Mouse (Mus musculus): ENCODE data around the gene Mthfd1l. TPM values are rescaled to one million over a fixed set of nuclear protein-coding genes. Genes with fewer than 3 reads are reported as not detected.

Gene Mthfd1l
- total and polyA plus RNA-seq, 3 experiments = 53.4 to 237 (median 89.6) TPM

GRCm38 (mm10) chr10:4130034-4130607 lies 157.2 kb downstream of the Mthfd1l start:
- no peak for DNase-seq (ENCODE audit: low spot score)
- peaks cover 88% of the 10 kb centered on the region for H3K36me3 ChIP-seq (replicated peaks)

GRCm38 (mm10) chr10:4132735-4133134 lies 159.8 kb downstream of the Mthfd1l start:
- DNase-seq (ENCODE audit: low spot score) (no peak), ATAC-seq (ENCODE audit: extremely low read depth, insufficient number of reproducible peaks, low FRiP score, poor library complexity, severe bottlenecking) (no peak)
- H3K4me3 ChIP-seq (ENCODE audit: low read depth, low read length) = no peak overlapping the region
- no peak for TF ChIP-seq GATA2 (IDR thresholded peaks at IDR 0.05; ENCODE audit: borderline replicate concordance, low read depth, low read length)
- no peaks in the 10 kb centered on the region for H3K27me3 ChIP-seq (ENCODE audit: insufficient read depth, low read length)
- H3K4me1 ChIP-seq (ENCODE audit: insufficient read depth, low read depth, low read length) = no peaks in the 10 kb centered on the region
- peaks cover 84% of the 10 kb centered on the region for H3K36me3 ChIP-seq (replicated peaks)
- no peaks in the 10 kb centered on the region for H3K9me3 ChIP-seq (replicated peaks)

More at GRCm38 (mm10) chr10:4130034-4130607, 157.2 kb downstream of the Mthfd1l start:
- peaks cover 6% of the 10 kb centered on the region; the same call in 1 of the 2 replicates for H3K4me1 ChIP-seq (ENCODE audit: insufficient read depth, low read depth, low read length)
- H3K4me3 ChIP-seq (ENCODE audit: low read depth, low read length) = no peak overlapping the region
- ATAC-seq (ENCODE audit: extremely low read depth, insufficient number of reproducible peaks, low FRiP score, poor library complexity, severe bottlenecking) = no peak
- no peaks in the 10 kb centered on the region for H3K9me3 ChIP-seq (replicated peaks)
- no peak for TF ChIP-seq TAL1 (conservative IDR thresholded peaks at IDR 0.05; ENCODE audit: low read depth, low read length)
- TF ChIP-seq GATA2 (IDR thresholded peaks at IDR 0.05; ENCODE audit: borderline replicate concordance, low read depth, low read length) = no peak
- no peak for TF ChIP-seq POLR2AphosphoS5 (IDR thresholded peaks at IDR 0.05; ENCODE audit: insufficient replicate concordance, low read depth, low read length)
- TF ChIP-seq CTCF (IDR thresholded peaks at IDR 0.05; ENCODE audit: low read depth, low read length) = no peak
- TF ChIP-seq GATA1 (IDR thresholded peaks at IDR 0.05; ENCODE audit: borderline replicate concordance, low read length) = no peak
- no peaks in the 10 kb centered on the region for H3K27me3 ChIP-seq (ENCODE audit: insufficient read depth, low read length)

GRCm38 (mm10) chr10:4135100-4135764 lies 162.3 kb downstream of the Mthfd1l start:
- ATAC-seq (ENCODE audit: extremely low read depth, insufficient number of reproducible peaks, low FRiP score, poor library complexity, severe bottlenecking) (no peak), DNase-seq (ENCODE audit: low spot score) (no peak)
- Histone ChIP-seq H3K27me3 (ENCODE audit: insufficient read depth, low read length) (no peaks in the 10 kb centered on the region), H3K36me3 (replicated peaks) (peaks cover 79% of the 10 kb centered on the region), H3K4me1 (ENCODE audit: insufficient read depth, low read depth, low read length) (no peaks in the 10 kb centered on the region), H3K4me3 (ENCODE audit: low read depth, low read length) (no peak overlapping the region), H3K9me3 (replicated peaks) (no peaks in the 10 kb centered on the region)
- no peak for TF ChIP-seq TAL1 (conservative IDR thresholded peaks at IDR 0.05; ENCODE audit: low read depth, low read length)
- TF ChIP-seq GATA1 (IDR thresholded peaks at IDR 0.05; ENCODE audit: borderline replicate concordance, low read length) = no peak
- TF ChIP-seq CTCF (IDR thresholded peaks at IDR 0.05; ENCODE audit: low read depth, low read length) = no peak
- no peak for TF ChIP-seq POLR2AphosphoS5 (IDR thresholded peaks at IDR 0.05; ENCODE audit: insufficient replicate concordance, low read depth, low read length)
- TF ChIP-seq GATA2 (IDR thresholded peaks at IDR 0.05; ENCODE audit: borderline replicate concordance, low read depth, low read length) = no peak

- ATAC-seq (ENCODE audit: extremely low read depth, insufficient number of reproducible peaks, low FRiP score, poor library complexity, severe bottlenecking) (no peak), DNase-seq (ENCODE audit: low spot score) (no peak)
- no peak overlapping the region for H3K4me3 ChIP-seq (ENCODE audit: low read depth, low read length)
- H3K36me3 ChIP-seq (replicated peaks) = peaks cover 80% of the 10 kb centered on the region
- TF ChIP-seq GATA2 (IDR thresholded peaks at IDR 0.05; ENCODE audit: borderline replicate concordance, low read depth, low read length) (no peak), POLR2AphosphoS5 (IDR thresholded peaks at IDR 0.05; ENCODE audit: insufficient replicate concordance, low read depth, low read length) (no peak), GATA1 (IDR thresholded peaks at IDR 0.05; ENCODE audit: borderline replicate concordance, low read length) (no peak), TAL1 (conservative IDR thresholded peaks at IDR 0.05; ENCODE audit: low read depth, low read length) (no peak), CTCF (IDR thresholded peaks at IDR 0.05; ENCODE audit: low read depth, low read length) (no peak)
- H3K4me1 ChIP-seq (ENCODE audit: insufficient read depth, low read depth, low read length) = no peaks in the 10 kb centered on the region
- no peaks in the 10 kb centered on the region for H3K27me3 ChIP-seq (ENCODE audit: insufficient read depth, low read length)
- no peaks in the 10 kb centered on the region for H3K9me3 ChIP-seq (replicated peaks)
These were observed 166.6 kb downstream of the Mthfd1l start for GRCm38 (mm10) chr10:4139531-4139930.

- Histone ChIP-seq H3K4me3 (ENCODE audit: low read depth, low read length) (no peak overlapping the region), H3K27me3 (ENCODE audit: insufficient read depth, low read length) (no peaks in the 10 kb centered on the region), H3K9me3 (replicated peaks) (no peaks in the 10 kb centered on the region), H3K4me1 (ENCODE audit: insufficient read depth, low read depth, low read length) (no peaks in the 10 kb centered on the region), H3K36me3 (replicated peaks) (peaks cover 80% of the 10 kb centered on the region)
- no peak for TF ChIP-seq POLR2AphosphoS5 (IDR thresholded peaks at IDR 0.05; ENCODE audit: insufficient replicate concordance, low read depth, low read length)
- no peak for TF ChIP-seq CTCF (IDR thresholded peaks at IDR 0.05; ENCODE audit: low read depth, low read length)
- no peak for TF ChIP-seq TAL1 (conservative IDR thresholded peaks at IDR 0.05; ENCODE audit: low read depth, low read length)
- TF ChIP-seq GATA1 (IDR thresholded peaks at IDR 0.05; ENCODE audit: borderline replicate concordance, low read length) = no peak
- no peak for TF ChIP-seq GATA2 (IDR thresholded peaks at IDR 0.05; ENCODE audit: borderline replicate concordance, low read depth, low read length)
- DNase-seq (ENCODE audit: low spot score) = no peak
- ATAC-seq (ENCODE audit: extremely low read depth, insufficient number of reproducible peaks, low FRiP score, poor library complexity, severe bottlenecking) = no peak
These were observed 168.8 kb downstream of the Mthfd1l start for GRCm38 (mm10) chr10:4141689-4142088.

GRCm38 (mm10) chr10:4142816-4143215 lies 169.9 kb downstream of the Mthfd1l start:
- H3K27me3 ChIP-seq (ENCODE audit: insufficient read depth, low read length) = no peaks in the 10 kb centered on the region
- H3K36me3 ChIP-seq (replicated peaks) = peaks cover 85% of the 10 kb centered on the region
- H3K4me3 ChIP-seq (ENCODE audit: low read depth, low read length) = no peak overlapping the region
- H3K4me1 ChIP-seq (ENCODE audit: insufficient read depth, low read depth, low read length) = no peaks in the 10 kb centered on the region
- H3K9me3 ChIP-seq (replicated peaks) = no peaks in the 10 kb centered on the region
- DNase-seq (ENCODE audit: low spot score) = no peak
- ATAC-seq (ENCODE audit: extremely low read depth, insufficient number of reproducible peaks, low FRiP score, poor library complexity, severe bottlenecking) = no peak
- TF ChIP-seq TAL1 (conservative IDR thresholded peaks at IDR 0.05; ENCODE audit: low read depth, low read length) (no peak), GATA2 (IDR thresholded peaks at IDR 0.05; ENCODE audit: borderline replicate concordance, low read depth, low read length) (no peak), CTCF (IDR thresholded peaks at IDR 0.05; ENCODE audit: low read depth, low read length) (no peak), GATA1 (IDR thresholded peaks at IDR 0.05; ENCODE audit: borderline replicate concordance, low read length) (no peak), POLR2AphosphoS5 (IDR thresholded peaks at IDR 0.05; ENCODE audit: insufficient replicate concordance, low read depth, low read length) (no peak)
